Mouse (Mus musculus) heart, adult 9 months (tissue): Measurements from ENCODE around the gene Dlx1.
A peak's percentile ranks its signal among the peaks of the same experiment; 100 is the strongest.

Experiments
- DNase-seq, 2 experiments: peaks; one replicate each; pipeline ENCODE4 v3.0.0; 2022; ENCODE audit warnings: low spot score in 2 of 2

Dlx1 gene

GRCm38 (mm10) chr2:71546640-71547071 is 18.7 kb downstream of the Dlx1 start, which contains the start of gene Dlx2:
Gene Dlx2, minus strand, starts transcription at chr2:71546754.
- DNase-seq: no peak

GRCm38 (mm10) chr2:71547829-71548228 is 19.9 kb downstream of the Dlx1 start:
- peak in 1 of 2 experiments; percentile 55 for DNase-seq

GRCm38 (mm10) chr2:71550330-71550729 is 22.4 kb downstream of the Dlx1 start:
- no peak for DNase-seq

- DNase-seq: no peak
Observed at GRCm38 (mm10) chr2:71551704-71552103, 23.8 kb downstream of the Dlx1 start.

- no peak for DNase-seq
Observed at GRCm38 (mm10) chr2:71556071-71556470, 28.2 kb downstream of the Dlx1 start.

- DNase-seq: no peak
Observed at GRCm38 (mm10) chr2:71566466-71566865, 38.6 kb downstream of the Dlx1 start.

- DNase-seq: no peak
Observed at GRCm38 (mm10) chr2:71573736-71574135, 45.8 kb downstream of the Dlx1 start.

- DNase-seq: no peak
Observed at GRCm38 (mm10) chr2:71577059-71577458, 49.1 kb downstream of the Dlx1 start.

GRCm38 (mm10) chr2:71580632-71581466 is 52.9 kb downstream of the Dlx1 start:
- DNase-seq: peak; percentile 27 to 50

- no peak for DNase-seq
Observed at GRCm38 (mm10) chr2:71581488-71581887, 53.6 kb downstream of the Dlx1 start.
